Comparison of ENCODE assay signal across 9 mouse cellular contexts in genomic region chr10:45348143-45348542, GRCm38 (mm10). TPM values are rescaled to one million over a fixed set of nuclear protein-coding genes. Genes with fewer than 3 reads are reported as not detected.
DNase-seq lines count a peak whose midpoint lies in the region; ATAC-seq and TF ChIP-seq lines count a peak whose summit lies in the region.
"Not testable (repeated sequence)": the region's sequence is repeated elsewhere in the genome, so short reads cannot be mapped to it uniquely, and the experiment has no call there.
"Had no signal": no experiment of that assay in that cellular context is flagged by ENCODE, and none has a peak within 500 bp of the region (broad histone marks: within the 10 kb centered on the region; RNA-seq: fewer than 3 reads in every experiment).

No protein-coding gene starts in this region.

- H3K36me3 ChIP-seq in ES-Bruce4 (ENCODE audit: control insufficient read depth, insufficient read depth, low read length, poor library complexity, severe bottlenecking); intestine, postnatal 0 days (ENCODE audit: control insufficient read depth, insufficient read depth); lung, embryonic 14.5 days (ENCODE audit: insufficient read depth); stomach, postnatal 0 days (ENCODE audit: control insufficient read depth, insufficient read depth, low read length): not testable (repeated sequence)

- H3K27ac ChIP-seq in ES-Bruce4 (ENCODE audit: insufficient read depth, low read length); intestine, postnatal 0 days (ENCODE audit: low read depth, low read length); left cerebral cortex, adult 2 months; lung, embryonic 14.5 days (ENCODE audit: low read depth); stomach, postnatal 0 days (replicated peaks): not testable (repeated sequence)

- intact Hi-C loops in left cerebral cortex, adult 2 months (cut with DNase I) = not testable (repeated sequence)

- not testable (repeated sequence) for H3K4me2 ChIP-seq in intestine, postnatal 0 days (replicated peaks; ENCODE audit: low read depth); lung, embryonic 14.5 days; stomach, postnatal 0 days (replicated peaks; ENCODE audit: low read depth)

- 86% methylated on average over 3 of the region's 3 CpGs for WGBS in intestine, postnatal 0 days
- WGBS in lung, embryonic 14.5 days = 87% methylated on average over 3 of the region's 3 CpGs
- 86% methylated on average over 3 of the region's 3 CpGs for WGBS in stomach, postnatal 0 days

- not testable (repeated sequence) for H3K9me3 ChIP-seq in ES-Bruce4 (replicated peaks; ENCODE audit: control insufficient read depth, insufficient read depth, low read length, poor library complexity, severe bottlenecking); intestine, postnatal 0 days (ENCODE audit: control insufficient read depth); lung, embryonic 14.5 days (ENCODE audit: low read depth, low read length); stomach, postnatal 0 days (ENCODE audit: control insufficient read depth, low read length)

- H3K9ac ChIP-seq in ES-Bruce4 (ENCODE audit: low read depth, poor library complexity, severe bottlenecking); intestine, postnatal 0 days (ENCODE audit: low read depth, low read length); lung, embryonic 14.5 days; stomach, postnatal 0 days (ENCODE audit: low read length): not testable (repeated sequence)

- not testable (repeated sequence) for ATAC-seq in intestine, postnatal 0 days; lung, embryonic 14.5 days (ENCODE audit: insufficient read depth); stomach, postnatal 0 days (ENCODE audit: low FRiP score, low TSS enrichment)

- not testable (repeated sequence) for TF ChIP-seq POLR2A in ES-Bruce4 (IDR thresholded peaks at IDR 0.05; ENCODE audit: insufficient read depth, low read length)

- H3K27me3 ChIP-seq in ES-Bruce4 (ENCODE audit: control insufficient read depth, insufficient read depth, low read length, poor library complexity, severe bottlenecking); intestine, postnatal 0 days (replicated peaks; ENCODE audit: control insufficient read depth, insufficient read depth, low read length); lung, embryonic 14.5 days (ENCODE audit: insufficient read depth, low read length); stomach, postnatal 0 days (ENCODE audit: control insufficient read depth, insufficient read depth, low read length): not testable (repeated sequence)

- DNase-seq in R1 (ENCODE audit: low read depth, low spot score) = peak; percentile 39
- peak; percentile 80 for DNase-seq in heart, adult 11 months
- not testable (repeated sequence) for DNase-seq in left cerebral cortex, adult 2 months (ENCODE audit: extremely low spot score in 1 of 2, low spot score in 2 of 2); lung, embryonic 14.5 days; stomach, postnatal 0 days (ENCODE audit: low spot score)

- not testable (repeated sequence) for TF ChIP-seq EP300 in ES-Bruce4 (IDR thresholded peaks at IDR 0.05; ENCODE audit: insufficient read depth, low read depth, low read length); stomach, postnatal 0 days (optimal IDR thresholded peaks at IDR 0.05)

- not testable (repeated sequence) for H3K4me3 ChIP-seq in ES-Bruce4 (ENCODE audit: low read depth, low read length); intestine, postnatal 0 days (ENCODE audit: low read depth, low read length); left cerebral cortex, adult 2 months; lung, embryonic 14.5 days (ENCODE audit: low read depth, low read length); stomach, postnatal 0 days (ENCODE audit: low read depth, low read length)

- H3K4me1 ChIP-seq in ES-Bruce4 (ENCODE audit: control insufficient read depth, insufficient read depth, low read length); intestine, postnatal 0 days (replicated peaks; ENCODE audit: control insufficient read depth, insufficient read depth, low read length); lung, embryonic 14.5 days (ENCODE audit: insufficient read depth); stomach, postnatal 0 days (replicated peaks; ENCODE audit: control insufficient read depth, insufficient read depth): not testable (repeated sequence)

- TF ChIP-seq CTCF in ES-Bruce4 (IDR thresholded peaks at IDR 0.05; ENCODE audit: low read depth, low read length) = peak; percentile 53
- peak; percentile 39 for TF ChIP-seq CTCF in intestine, postnatal 0 days (IDR thresholded peaks at IDR 0.05; ENCODE audit: low read depth)
- TF ChIP-seq CTCF in left cerebral cortex, adult 2 months (IDR thresholded peaks at IDR 0.05) = peak; percentile 30
- TF ChIP-seq CTCF in lung, embryonic 14.5 days (IDR thresholded peaks at IDR 0.05; ENCODE audit: low read depth) = peak; percentile 24
- peak; percentile 33 for TF ChIP-seq CTCF in stomach, postnatal 0 days (IDR thresholded peaks at IDR 0.05; ENCODE audit: low read depth)

RNA-seq across cellular contexts. Expression of gene Bves, which starts 12.6 kb away (rescaled TPM):
- 0.78 and 1.1 TPM in 2 replicates for polyA plus RNA-seq in ES-Bruce4 (2011; ENCODE audit: insufficient read depth, insufficient read length, low read depth, missing spikeins)
- polyA plus RNA-seq in intestine, postnatal 0 days (2015; fragmentation: Nextera tagmentation; extraction: Ambion mirVana) = 2.8 and 3.1 TPM in 2 replicates
- 1 to 10 TPM in 1 of 2 experiments, under 1 TPM in 1; 0.43 to 1.1 TPM for total RNA-seq in left cerebral cortex, adult 2 months (2021)
- polyA plus RNA-seq in lung, embryonic 14.5 days (2014; fragmentation: Nextera tagmentation; extraction: Ambion mirVana) = 1.2 and 1.9 TPM in 2 replicates
- 5.3 TPM in 2 replicates for polyA plus RNA-seq in stomach, postnatal 0 days (2015; fragmentation: Nextera tagmentation; extraction: Ambion mirVana)
- polyA plus RNA-seq: CD4-positive, CD25-positive, alpha-beta regulatory T cell, adult 4 months; G1E had no signal
